Mouse (Mus musculus) limb, embryonic 14.5 days (tissue): ENCODE results near the gene Cep128. TPM values are rescaled to one million over a fixed set of nuclear protein-coding genes. Genes with fewer than 3 reads are reported as not detected.

Experiments
- ATAC-seq: fragments of 200-750 bp; cut with Nextera tagmentation; 2 replicates; pipeline ENCODE4 v1.8.0; 2017; ENCODE audit warnings: low read depth, moderate number of reproducible peaks, moderate TSS enrichment; ENCODE audit not compliant: low FRiP score
- DNase-seq: peaks from one replicate; pipeline ENCODE4 v3.0.0-alpha.2; 2015; ENCODE audit warnings: low spot score
- H3K27ac ChIP-seq: fragments of 300-500 bp; sonication (generic); replicated peaks from 2 replicates; pipeline ENCODE4 v1.5.1; 2014; ENCODE audit warnings: low read depth, mild to moderate bottlenecking, low read length, moderate library complexity, mixed read lengths
- H3K27me3 ChIP-seq: fragments of 300-500 bp; sonication (generic); 2 replicates; pipeline ENCODE4 v1.6.1; 2014; ENCODE audit warnings: low read length, mixed read lengths; ENCODE audit not compliant: control insufficient read depth, insufficient read depth
- H3K36me3 ChIP-seq: fragments of 300-500 bp; sonication (generic); 2 replicates; pipeline ENCODE4 v1.6.1; 2014; ENCODE audit warnings: mild to moderate bottlenecking, low read length, moderate library complexity, mixed read lengths; ENCODE audit not compliant: control insufficient read depth, insufficient read depth
- H3K4me1 ChIP-seq: fragments of 300-500 bp; sonication (generic); 2 replicates; pipeline ENCODE4 v1.6.1; 2014; ENCODE audit warnings: antibody characterized with exemption, low read length, mixed read lengths; ENCODE audit not compliant: control insufficient read depth, insufficient read depth
- H3K4me2 ChIP-seq: fragments of 300-500 bp; sonication (generic); replicated peaks from 2 replicates; pipeline ENCODE4 v1.6.1; 2014; ENCODE audit warnings: low read depth, mild to moderate bottlenecking, low read length, moderate library complexity; ENCODE audit not compliant: severe bottlenecking
- H3K4me3 ChIP-seq: fragments of 300-500 bp; sonication (generic); replicated peaks from 2 replicates; pipeline ENCODE4 v1.5.1; 2014; ENCODE audit warnings: low read length
- H3K9ac ChIP-seq: fragments of 300-500 bp; sonication (generic); 2 replicates; pipeline ENCODE4 v1.6.1; 2014; ENCODE audit warnings: mild to moderate bottlenecking, low read depth, low read length, moderate library complexity; ENCODE audit not compliant: severe bottlenecking
- H3K9me3 ChIP-seq: fragments of 300-500 bp; sonication (generic); 2 replicates; pipeline ENCODE4 v1.6.1; 2016; ENCODE audit warnings: low read length; ENCODE audit not compliant: control insufficient read depth
- POLR2A ChIP-seq: fragments of 200-500 bp; IDR thresholded peaks from 2 replicates; pipeline ENCODE4 v1.8.0; 2012; ENCODE audit warnings: inconsistent platforms, mild to moderate bottlenecking, moderate library complexity, borderline replicate concordance; ENCODE audit not compliant: insufficient read depth, insufficient read length; ENCODE audit errors: extremely low read depth
- WGBS: fragments of 180-500 bp; shearing (Covaris S2); extraction: QIAGEN DNeasy Blood & Tissue Kit; methylation state at CpG from one replicate; pipeline ENCODE4 v1.1.7; 2014; 5-methylcytosine and 5-hydroxymethylcytosine counted together
- microRNA-seq: library from miRNA; unstranded; fragments of <30 nt; microRNA quantifications from one replicate; pipeline ENCODE4, GENCODE M21; 2016
- polyA plus RNA-seq, 2 experiments: library from polyadenylated mRNA; depleted of rRNA in 1 of 2; stranded (reverse) in 1 of 2; unstranded in 1 of 2; fragments of >200 nt; fragmentation: Nextera tagmentation in 1 of 2; extraction: Ambion mirVana in 1 of 2; gene quantifications; 2 replicates each; pipeline versions ENCODE4 v1.2.1 to v1.2.3; 2012 to 2014

Cep128 gene
- polyA plus RNA-seq, 2 experiments = 6.7 to 7.4 TPM

DNA sequence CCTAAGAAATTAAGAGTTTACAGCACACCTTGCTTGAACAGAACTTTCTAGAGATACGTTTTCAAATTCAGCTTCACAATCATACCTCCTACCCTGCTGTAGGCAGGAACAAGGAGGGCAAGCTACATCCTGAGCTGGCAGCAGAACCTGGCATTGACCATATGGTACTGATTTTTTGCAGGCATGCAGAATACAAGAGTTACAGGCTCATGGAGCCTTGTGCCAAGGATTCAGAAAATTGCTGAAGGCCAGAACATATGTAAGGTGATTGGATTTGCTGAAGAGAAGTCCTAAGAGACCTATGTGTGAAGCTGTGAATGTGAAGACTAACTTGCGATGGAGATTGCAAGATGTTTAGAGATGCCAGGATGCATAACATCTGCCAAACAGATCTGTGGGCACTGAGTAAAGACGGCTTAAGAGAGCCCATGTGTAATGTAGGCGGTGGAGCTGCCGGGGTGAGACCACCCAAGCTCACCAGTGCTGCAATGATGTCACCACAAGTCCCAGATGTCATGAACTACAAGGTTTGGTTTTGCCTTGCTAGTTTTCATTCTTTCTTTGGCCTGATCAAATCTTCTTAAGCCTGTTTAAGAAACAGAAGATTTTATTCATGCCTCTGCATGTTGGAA, 422.7 kb downstream of the Cep128 start:
- H3K27ac ChIP-seq = no peak overlapping the region
- no peak for DNase-seq
- no peaks in the 10 kb centered on the region for H3K9me3 ChIP-seq
- 65% methylated on average over 5 of the region's 5 CpGs for WGBS
- H3K4me3 ChIP-seq = no peak overlapping the region
- H3K36me3 ChIP-seq = no peaks in the 10 kb centered on the region
- H3K9ac ChIP-seq = no peak overlapping the region
- H3K27me3 ChIP-seq = no peaks in the 10 kb centered on the region
- no peak for ATAC-seq
- H3K4me2 ChIP-seq = no peak overlapping the region
- no peak for TF ChIP-seq POLR2A
- no peaks in the 10 kb centered on the region for H3K4me1 ChIP-seq

DNA sequence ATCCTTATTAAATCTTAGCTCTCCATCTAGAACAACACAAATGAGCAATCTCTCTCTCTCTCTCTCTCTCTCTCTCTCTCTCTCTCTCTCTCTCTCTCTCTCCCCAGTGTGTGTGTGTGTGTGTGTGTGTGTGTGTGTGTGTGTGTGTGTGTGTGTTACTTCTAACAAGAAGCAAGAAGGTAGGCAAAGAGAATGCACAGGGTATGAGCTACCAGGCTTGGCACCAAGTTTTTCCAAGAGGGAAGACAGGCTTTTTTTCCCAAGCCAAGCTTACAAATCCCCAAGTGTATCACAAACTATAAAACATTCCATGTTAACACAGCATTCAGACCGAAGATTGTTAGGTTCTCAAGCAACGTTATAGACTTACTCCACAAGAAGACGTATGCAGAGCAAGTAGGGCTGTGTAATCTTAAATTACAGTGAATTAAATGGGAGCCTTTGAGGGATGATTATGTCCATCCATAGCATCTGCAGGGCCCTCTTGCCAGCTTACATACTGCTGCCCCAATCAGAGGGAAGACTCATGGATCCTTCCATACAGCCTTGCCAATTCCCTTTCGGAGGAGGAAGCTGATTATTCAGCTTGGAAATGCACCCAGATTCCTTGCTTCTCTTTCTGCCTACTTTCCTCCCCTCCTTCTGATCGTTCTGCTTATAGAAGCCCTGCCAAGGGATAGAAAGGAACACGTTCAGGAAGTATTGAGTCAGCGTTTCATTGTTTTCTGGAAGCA, 429.3 kb downstream of the Cep128 start:
- Histone ChIP-seq H3K9ac (no peak overlapping the region), H3K36me3 (no peaks in the 10 kb centered on the region), H3K4me2 (no peak overlapping the region), H3K27me3 (no peaks in the 10 kb centered on the region), H3K9me3 (no peaks in the 10 kb centered on the region), H3K27ac (no peak overlapping the region), H3K4me3 (no peak overlapping the region), H3K4me1 (no peaks in the 10 kb centered on the region)
- no peak for TF ChIP-seq POLR2A
- ATAC-seq = no peak
- no peak for DNase-seq
- 78% methylated on average over 7 of the region's 7 CpGs for WGBS

Small RNA genes within 50 kb of the gene (microRNA-seq; reads per million reads assigned to microRNA genes)
- gene Gm44370 = not detected

Other genes starting within 250 kb of the Cep128 start
- 0.34 and 0.36 TPM in 2 replicates for gene Tshr, start 154 bp upstream of the Cep128 start, polyA plus RNA-seq (2012; rRNA removed)
- gene Tshr, start 154 bp upstream of the Cep128 start, polyA plus RNA-seq (2014; fragmentation: Nextera tagmentation; extraction: Ambion mirVana) = 0.62 and 0.77 TPM in 2 replicates
- gene Gtf2a1, start 206.1 kb upstream of the Cep128 start, polyA plus RNA-seq (2012; rRNA removed) = 16.0 and 18.0 TPM in 2 replicates
- gene Gtf2a1, start 206.1 kb upstream of the Cep128 start, polyA plus RNA-seq (2014; fragmentation: Nextera tagmentation; extraction: Ambion mirVana) = 32.0 and 35.5 TPM in 2 replicates